Mouse (Mus musculus) adrenal gland, postnatal 10 days (tissue): Measurements from ENCODE around the gene Vmn1r188. TPM values are rescaled to one million over a fixed set of nuclear protein-coding genes. Genes with fewer than 3 reads are reported as not detected.
A peak's percentile ranks its signal among the peaks of the same experiment; 100 is the strongest.
"Not testable (repeated sequence)": the region's sequence is repeated elsewhere in the genome, so short reads cannot be mapped to it uniquely, and the experiment has no call there.

Experiments
- DNase-seq: peaks from one replicate; pipeline ENCODE4 v3.0.0; 2021; ENCODE audit warnings: mixed read lengths
- long read RNA-seq, 2 experiments: library from polyadenylated mRNA; stranded (forward); transcript quantifications; one replicate each; pipeline ENCODE4 v2.0.0; 2021
- total RNA-seq, 2 experiments: library from RNA; stranded (reverse); gene quantifications; 2 replicates each; pipeline ENCODE4 v1.2.3; 2021

Vmn1r188 gene
- total RNA-seq = not detected
- long read RNA-seq, experiment 1 = 0 reads
- long read RNA-seq, experiment 2 = 0 reads

DNA sequence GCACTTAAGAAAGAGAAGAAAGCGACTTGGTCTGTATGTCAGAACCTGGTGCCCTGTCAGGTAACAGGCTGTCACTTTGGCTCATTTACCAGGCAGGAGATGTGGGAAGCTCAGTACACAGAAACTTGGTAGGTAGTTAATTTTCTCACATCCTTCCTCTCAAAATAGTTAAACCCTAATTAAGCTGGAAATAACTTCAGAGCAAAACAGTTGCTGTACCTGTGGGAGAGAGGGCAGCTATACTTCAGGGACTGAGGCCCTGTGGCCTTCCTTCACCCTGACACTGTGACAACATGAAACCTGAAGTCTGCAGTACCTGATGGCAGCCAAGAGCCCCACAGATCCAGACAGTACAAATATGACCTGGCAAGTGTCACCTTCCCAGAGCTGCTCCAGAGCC lies at the start of gene Vmn1r188:
Gene Vmn1r188 (plus strand): TSS at position 301 of the 400 bp plus-strand sequence.
- DNase-seq = not testable (repeated sequence)

DNA sequence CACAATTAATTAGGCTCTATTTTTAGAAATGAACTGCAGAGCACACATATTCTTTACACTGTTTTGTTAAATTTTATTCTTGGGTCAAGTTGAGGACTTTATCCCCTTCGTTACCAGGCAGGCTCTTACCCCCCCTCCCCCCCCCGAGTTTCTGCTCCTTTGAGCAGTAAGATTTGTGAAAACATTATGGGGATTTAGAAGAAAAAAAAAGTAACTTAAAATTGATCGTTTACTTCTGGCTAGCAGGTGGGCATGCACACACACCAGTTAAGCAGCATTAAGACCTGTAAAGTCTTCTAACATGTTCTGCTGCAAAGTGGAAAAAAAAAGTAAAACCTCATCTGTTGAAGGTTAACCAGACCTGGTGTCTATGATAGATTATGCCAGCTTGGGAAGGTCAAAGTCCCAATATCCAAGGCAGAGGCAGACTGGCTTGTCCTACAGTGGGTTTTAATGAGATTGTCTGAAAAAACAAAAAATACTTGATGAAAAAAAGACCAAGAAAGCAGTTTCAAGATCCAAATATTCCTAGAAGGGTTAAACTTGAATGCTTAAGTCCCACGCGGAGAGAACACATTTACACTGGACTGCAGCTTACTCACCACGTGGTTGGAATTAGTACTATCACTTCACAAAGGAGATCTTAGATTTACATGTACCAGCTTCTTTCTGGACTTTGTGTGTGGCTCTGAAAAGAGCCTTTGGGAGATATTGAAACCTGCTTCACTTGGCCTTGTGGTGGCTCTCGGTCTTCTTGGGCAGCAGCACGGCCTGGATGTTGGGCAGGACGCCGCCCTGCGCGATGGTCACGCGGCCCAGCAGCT lies 49.6 kb upstream of the Vmn1r188 start:
- no peak for DNase-seq

GRCm38 (mm10) chr13:22035267-22036148 lies 48.7 kb upstream of the Vmn1r188 start, which contains the start of the genes Hist1h2ah and Hist1h2bk:
TSS of gene Hist1h2ah (minus strand) at chr13:22035568.
TSS of gene Hist1h2bk (plus strand) at chr13:22035870.
- peak; percentile 84 for DNase-seq

- DNase-seq = no peak
Measured at GRCm38 (mm10) chr13:22036149-22036956, 47.9 kb upstream of the Vmn1r188 start.

GRCm38 (mm10) chr13:22036986-22037385 lies 47.3 kb upstream of the Vmn1r188 start:
- no peak for DNase-seq

- no peak for DNase-seq
Measured at GRCm38 (mm10) chr13:22037415-22037814, 46.8 kb upstream of the Vmn1r188 start.

DNA sequence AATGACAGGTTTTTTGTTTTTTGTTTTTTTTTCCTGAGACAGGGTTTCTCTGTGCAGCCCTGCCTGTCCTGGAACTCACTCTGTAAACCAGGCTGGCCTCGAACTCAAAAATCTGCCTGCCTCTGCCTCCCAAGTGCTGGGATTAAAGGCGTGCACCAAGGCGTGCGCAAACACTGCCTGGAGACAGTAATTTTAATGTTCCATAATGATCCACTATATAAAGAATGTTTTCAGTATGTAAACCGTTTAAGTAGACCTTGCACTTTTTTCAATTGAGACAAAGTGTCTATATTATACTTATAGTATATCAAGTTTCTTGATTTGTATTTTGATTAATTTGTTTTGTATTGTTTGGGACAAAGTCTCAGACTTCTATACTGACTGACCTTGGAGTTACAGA lies 44.9 kb upstream of the Vmn1r188 start:
- DNase-seq = no peak

DNA sequence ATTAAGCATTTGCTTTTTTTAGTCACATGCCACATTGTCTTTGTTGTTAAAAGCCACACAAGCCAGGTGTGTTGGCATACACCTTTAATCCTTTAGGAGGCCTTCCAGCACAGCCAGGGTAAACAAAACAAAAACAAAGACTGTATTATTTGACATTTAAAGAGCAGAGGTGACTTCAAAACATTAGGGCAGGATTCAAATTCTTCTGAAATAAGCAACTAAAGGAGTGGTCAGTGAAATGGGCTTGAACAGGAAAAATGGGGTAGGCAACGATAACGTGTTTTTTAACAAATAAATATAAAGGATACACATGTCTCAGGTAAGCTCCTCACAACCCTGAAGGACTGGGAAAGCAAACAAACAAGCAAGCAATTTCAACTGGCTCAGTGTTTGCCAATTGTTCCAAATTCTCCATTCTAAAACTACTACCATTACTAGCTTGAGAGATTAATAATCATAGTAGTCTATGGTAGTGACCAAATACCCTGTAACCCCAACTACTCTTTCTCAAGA lies 44.2 kb upstream of the Vmn1r188 start:
- no peak for DNase-seq

GRCm38 (mm10) chr13:22040464-22041141 lies 43.6 kb upstream of the Vmn1r188 start:
- no peak for DNase-seq

GRCm38 (mm10) chr13:22041142-22041536 lies 43.1 kb upstream of the Vmn1r188 start, which contains the start of gene Hist1h4i:
TSS of gene Hist1h4i (minus strand) at chr13:22041362.
- DNase-seq = peak; percentile 98

DNA sequence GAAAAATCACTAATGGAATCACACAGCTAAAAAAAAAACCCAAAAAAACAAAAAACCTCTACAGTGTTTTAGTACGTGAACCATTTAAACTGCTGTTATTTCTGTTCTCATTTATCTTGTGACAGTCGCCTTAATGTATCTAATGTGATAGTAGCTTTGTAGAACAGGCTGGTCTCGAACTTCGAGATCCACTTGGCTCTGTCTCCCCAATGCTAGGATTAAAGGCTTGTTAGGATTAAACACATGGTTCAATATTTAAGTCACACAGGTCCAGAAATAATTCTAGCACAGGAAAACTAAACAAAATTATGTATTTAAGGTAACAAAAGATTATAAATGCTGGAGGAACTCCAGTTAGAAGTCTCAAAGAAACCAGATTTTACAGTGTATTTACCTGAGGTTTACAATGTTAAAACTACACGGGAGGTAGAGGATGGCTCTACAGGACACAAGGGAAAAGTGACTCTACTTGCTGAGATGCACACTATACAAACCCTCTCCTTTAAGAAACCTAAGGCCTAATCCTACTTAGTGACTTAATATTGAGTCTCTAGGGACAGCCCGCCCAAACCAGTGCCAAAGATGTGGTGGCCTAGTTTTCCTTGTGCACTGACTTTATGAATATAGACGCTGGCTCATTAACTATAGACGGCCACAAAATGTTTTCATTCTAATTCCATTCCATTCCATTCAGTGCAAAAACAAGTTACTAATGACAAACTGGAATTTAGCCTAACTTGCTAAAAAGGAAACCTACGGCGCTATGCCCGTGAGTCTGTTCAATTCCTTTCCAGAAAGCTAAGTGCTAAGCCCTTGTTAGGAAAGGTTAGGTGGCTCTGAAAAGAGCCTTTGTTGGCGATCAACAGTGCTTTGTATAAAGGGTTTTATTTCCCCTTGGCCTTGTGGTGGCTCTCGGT lies 42.3 kb upstream of the Vmn1r188 start:
- no peak for DNase-seq

DNA sequence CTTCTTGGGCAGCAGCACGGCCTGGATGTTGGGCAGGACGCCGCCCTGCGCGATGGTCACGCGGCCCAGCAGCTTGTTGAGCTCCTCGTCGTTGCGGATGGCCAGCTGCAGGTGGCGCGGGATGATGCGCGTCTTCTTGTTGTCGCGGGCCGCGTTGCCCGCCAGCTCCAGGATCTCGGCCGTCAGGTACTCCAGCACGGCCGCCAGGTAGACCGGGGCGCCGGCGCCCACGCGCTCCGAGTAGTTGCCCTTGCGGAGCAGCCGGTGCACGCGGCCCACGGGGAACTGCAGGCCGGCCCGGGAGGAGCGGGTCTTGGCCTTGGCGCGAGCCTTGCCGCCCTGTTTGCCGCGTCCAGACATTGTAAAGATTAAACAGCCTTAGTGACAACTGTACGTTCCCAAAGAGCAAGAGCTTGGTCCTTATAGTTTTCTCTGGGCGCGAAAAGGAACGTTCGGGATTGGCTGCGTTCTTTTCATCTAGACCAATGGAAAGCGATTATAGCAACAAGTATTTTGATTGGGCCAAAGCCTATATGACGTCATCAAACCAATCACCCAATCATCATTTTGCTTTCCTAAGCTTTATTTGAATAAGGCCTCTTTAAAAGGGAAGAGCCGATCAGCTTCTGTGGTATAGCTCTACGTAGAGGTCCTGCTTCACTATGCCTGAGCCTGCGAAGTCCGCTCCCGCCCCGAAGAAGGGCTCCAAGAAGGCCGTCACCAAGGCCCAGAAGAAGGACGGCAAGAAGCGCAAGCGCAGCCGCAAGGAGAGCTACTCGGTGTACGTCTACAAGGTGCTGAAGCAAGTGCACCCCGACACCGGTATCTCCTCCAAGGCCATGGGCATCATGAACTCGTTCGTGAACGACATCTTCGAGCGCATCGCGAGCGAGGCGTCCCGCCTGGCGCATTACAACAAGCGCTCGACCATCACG lies 41.4 kb upstream of the Vmn1r188 start, which contains the start of the genes Hist1h2ag and Hist1h2bj:
Gene Hist1h2ag (minus strand): TSS at position 377 of the 935 bp plus-strand sequence.
Gene Hist1h2bj (plus strand): TSS at position 647 of the 935 bp plus-strand sequence.
- DNase-seq = peak; percentile 84

DNA sequence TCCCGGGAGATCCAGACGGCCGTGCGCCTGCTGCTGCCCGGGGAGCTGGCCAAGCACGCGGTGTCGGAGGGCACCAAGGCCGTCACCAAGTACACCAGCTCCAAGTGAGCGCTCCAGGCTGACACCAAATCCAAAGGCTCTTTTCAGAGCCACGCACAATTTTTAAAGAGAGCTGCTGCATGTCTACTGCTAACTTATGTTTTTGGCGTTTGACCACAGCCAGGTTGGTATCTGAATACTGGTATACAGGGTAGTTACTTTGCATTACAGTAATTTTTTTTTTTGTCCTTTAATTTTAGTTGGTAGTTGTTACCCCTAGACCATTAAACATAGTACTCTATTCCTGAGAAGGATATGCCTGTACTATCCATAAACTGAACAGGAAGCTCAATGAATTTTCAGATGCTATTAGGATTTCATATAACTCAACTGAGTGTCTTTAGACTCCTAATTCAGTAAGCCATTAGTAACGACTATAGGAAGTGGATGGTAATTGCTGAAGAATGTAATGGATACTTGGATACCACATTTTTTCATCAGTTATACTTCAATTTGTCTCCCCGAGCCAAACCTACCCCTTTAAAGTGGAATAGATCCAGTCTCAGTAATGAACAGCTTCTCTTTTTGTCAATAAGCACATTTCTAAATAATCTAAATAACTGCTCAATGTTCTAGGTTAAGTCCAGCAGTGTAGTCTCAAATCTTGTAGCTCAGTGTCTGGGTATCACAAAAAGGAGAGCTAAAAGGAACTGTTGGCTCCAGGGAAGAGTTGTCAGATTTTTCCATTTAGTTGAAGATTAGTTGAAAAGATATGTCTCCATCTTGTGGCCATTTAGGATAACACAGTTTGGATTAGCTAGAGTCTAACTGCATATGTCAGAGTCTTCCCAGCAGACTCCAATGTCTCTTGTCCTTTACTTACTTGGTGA lies 40.5 kb upstream of the Vmn1r188 start:
- no peak for DNase-seq

- no peak for DNase-seq
Measured at GRCm38 (mm10) chr13:22044432-22045155, 39.6 kb upstream of the Vmn1r188 start.

GRCm38 (mm10) chr13:22045311-22045710 lies 38.9 kb upstream of the Vmn1r188 start:
- DNase-seq = no peak

DNA sequence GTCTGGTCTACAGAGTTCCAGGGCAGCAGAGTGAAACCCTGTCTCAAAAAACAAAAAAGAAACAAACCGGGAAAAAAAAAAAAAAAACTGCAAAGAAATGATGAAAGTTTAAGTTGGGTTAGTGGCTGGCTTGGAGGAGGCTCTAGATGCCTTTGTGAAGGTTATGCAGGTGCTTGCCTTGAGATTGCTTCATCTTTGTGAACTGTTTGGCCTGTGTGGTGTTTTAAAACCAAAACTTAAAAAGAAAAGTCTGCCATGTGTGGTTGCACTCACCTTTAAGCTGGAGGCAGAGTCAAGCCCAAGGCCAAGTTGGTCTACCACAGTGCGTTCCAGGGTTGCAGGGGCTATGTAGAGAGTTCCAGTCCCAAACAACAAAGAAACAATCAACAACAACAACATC lies 35.2 kb upstream of the Vmn1r188 start:
- DNase-seq = no peak
